Mouse (Mus musculus): ENCODE results near the gene Pla2g2f. TPM values are rescaled to one million over a fixed set of nuclear protein-coding genes. Genes with fewer than 3 reads are reported as not detected.

Pla2g2f gene
- polyA plus RNA-seq, 2 experiments from 2014 or later = not detected

DNA sequence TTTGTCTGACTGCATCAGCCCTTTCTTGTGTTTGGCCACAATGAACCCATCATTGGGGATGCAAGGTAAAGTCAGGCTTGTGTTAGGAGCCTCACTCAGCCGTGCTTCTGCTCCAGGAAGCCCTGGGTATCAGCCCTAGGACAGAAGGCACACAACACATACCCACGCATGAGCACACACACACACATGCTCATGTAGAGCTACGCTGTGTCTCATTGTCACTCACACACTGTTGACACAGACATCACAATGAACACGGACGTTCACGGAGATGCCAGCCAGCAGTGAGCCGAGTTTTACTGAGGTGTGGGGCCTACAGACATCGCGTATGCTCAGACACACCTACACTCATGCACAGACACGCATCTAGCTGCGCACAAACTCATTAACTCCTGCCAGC, 1.4 kb downstream of the Pla2g2f start:
- no peak for ATAC-seq

DNA sequence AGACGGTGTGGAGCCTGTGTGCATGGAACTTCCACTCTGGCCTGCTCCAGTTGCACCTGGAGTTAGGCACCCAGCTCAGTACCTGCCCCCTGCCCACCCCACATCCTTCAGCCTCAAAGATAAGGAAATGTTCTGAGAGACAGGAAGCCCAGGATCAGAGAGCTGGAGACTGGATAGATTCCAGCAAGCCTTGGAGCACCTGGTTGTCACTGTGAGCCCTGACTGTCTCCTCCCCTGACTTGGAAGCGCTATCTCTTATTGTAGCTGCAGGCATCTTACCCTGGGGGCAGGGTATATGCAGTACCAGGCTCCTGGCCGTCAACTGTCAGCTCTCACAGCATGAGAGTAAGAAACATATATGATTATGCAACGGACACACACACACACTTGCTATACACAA, 2.0 kb downstream of the Pla2g2f start:
- ATAC-seq = no peak

DNA sequence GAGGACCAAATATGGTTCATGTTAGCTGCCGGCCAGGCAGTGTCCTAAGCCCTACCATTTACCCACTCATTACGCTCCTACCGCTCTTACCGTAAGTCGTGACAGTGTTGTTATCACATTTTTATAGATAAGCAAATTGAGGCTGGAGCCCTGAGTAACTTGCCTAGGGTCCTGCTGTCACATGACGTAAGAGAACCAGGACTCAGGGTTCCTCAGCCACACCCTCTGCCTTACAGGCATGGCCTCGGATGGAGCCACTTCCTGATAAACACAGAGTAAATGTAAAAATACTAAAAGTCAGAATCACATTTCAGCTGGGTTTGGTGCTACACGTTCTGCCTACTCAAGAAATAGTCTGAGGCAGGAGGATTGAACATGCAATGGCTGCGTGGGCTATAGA, 3.0 kb downstream of the Pla2g2f start:
- ATAC-seq = no peak

DNA sequence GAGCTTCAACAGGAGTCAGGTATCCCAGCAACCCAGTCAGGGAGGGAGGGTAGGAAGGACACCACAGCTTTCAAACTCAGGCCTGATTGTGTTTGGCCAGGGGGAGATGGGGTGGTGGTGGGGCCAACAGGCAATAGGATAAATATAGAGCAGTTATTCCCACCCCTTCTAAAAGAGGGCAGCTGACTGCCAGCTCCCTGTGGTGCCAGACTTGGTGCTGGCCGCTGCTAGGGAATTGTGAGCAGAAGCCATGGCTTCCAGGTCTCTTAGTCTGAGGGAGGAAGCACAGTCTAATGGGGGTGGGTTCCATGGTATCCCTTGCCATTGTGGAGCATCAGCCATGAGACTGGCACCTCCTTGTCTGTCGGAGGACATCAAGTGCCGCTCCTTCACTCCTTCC, 3.8 kb downstream of the Pla2g2f start:
- no peak for ATAC-seq

DNA sequence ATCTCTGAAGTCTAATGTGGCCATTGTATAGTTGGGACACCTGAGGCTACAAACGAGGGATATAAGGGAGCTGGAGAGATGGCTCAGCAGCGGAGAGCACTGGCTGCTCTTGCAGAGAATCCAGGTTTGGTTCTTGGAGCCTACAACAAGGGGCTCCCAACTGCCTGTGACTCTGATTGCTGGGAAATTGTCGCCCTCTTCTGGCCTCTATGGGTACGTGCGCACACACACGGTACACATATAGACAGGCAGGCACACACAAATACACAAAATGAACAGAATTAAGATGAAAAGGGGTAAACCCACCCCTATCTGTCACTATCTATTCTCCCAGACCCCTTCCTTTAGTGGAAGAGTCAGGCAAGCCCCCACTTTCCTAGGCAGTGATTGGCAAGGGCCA, 4.8 kb downstream of the Pla2g2f start:
- no peak for ATAC-seq

DNA sequence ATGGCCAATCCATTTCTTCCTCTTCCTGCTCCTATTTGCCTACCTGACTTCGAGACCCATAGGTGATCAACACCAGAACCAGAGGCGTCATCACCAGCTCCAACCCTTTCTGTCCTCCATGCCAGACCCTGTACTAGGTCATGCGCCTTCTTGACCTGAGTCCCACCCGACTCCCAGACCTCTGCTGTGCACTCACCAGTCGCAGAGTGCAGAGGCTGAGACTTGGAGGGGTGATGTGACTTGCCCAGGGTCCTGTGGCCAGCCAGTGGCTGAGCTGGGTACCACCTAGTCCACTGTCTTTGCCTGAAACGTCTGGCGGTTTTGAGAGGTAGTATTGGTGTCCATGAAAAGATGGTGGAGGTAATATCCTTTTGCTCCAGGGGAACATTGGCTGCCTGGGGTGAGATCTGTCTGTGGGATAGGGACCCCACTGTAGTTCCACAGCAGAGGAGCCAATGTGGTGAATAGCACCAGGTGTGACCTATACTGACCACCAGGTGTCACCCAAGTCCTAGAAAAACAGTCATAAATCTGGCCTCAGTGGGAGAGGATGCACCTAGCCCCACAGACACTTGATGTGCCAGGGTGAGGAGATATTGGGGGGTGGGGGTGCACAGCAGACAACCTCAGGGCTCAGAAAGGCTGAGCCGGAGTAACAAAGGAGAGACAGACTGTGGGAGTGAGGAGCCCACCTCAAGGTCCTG, 8.9 kb downstream of the Pla2g2f start:
- ATAC-seq = no peak

DNA sequence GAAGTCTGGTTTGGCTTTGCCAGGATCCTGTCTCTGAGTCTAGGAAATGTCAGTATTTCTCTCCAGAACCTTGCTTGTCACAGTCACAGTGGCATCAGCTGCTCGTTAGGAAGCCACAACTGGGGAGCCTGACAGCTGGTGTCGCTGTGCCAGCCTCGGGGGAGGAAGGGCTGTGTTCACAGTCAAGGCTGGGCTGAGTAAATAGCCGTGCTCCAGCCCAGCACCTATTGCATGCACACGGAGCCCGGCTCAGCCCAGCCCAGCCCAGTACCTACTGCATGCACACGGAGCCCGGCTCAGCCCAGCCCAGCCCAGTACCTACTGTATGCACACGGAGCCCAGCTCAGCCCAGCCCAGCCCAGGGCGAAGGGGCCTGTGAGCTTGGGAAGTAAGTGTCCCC, 9.6 kb downstream of the Pla2g2f start:
- ATAC-seq = no peak

DNA sequence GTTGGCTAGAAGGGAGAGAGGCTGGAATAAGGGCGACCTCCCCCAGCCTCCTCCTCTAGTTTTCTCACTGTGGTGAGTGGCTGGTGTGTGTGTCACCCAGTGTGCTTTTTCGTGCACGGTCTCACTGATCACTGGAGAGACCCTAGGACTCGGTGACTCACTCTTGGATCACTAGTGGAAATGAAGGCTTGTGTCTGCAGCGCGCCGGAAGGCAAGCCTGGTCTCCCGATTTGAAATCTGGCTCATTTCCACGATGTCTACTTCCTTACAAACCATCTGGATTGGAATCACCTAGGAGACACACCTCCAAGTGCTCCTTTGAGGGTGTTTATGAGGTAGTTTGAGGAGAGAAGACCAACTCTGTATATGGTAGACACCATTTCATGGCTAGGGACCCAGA, 10.6 kb downstream of the Pla2g2f start:
- ATAC-seq = no peak

DNA sequence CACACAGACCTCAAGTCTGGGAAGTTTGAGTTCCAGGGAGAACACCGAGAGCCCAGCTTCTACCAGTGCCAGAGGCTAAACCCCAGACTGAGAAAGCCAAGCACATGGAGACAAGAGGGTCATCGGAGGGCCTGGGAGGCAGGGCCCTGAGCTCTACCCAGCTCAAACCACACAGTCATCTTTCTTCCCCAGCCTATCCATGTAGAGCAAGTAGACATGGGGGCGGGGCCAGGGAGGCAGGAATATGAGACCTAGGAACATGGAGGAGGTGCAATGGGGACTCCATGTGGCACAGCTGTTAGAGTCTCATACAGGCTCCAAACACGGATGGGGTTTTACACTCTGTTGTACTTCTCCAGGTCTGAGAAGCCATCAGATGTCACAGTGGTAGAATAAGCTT, 11.5 kb downstream of the Pla2g2f start:
- ATAC-seq = no peak

DNA sequence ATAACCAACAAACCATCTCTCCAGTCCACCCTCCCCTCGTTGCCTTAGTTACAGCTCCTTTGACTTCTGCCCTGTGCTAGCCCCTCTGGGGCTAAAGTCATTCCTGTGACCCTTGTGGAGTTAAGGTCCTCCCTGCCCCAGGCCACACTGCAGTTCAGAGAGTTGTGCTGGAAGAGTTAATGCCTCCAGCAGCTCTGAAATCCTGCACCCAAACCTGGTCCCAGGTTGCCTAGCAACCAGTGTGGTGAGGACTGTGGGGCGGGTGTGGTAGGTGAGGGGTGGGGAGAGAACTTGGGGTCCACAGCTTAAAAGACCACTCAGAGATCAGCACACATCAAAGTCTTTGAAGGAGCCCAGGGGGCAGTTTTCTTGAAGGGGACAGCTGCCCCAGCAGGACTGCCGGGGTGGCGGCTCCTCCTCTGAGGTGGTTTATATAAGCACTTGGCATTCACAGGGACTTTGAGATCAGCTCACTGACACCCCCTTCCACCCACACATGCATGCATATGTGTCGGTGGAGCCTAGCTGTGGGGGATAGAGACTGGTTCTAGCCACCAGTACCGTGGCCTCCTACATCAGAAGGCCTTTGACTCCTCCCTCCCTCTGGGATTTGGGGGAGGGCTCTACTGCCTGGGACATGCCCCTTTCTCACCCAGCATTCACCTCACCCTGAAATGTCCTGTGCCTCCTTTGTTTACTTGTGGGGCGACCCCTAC, 18.1 kb downstream of the Pla2g2f start:
- no peak for ATAC-seq

DNA sequence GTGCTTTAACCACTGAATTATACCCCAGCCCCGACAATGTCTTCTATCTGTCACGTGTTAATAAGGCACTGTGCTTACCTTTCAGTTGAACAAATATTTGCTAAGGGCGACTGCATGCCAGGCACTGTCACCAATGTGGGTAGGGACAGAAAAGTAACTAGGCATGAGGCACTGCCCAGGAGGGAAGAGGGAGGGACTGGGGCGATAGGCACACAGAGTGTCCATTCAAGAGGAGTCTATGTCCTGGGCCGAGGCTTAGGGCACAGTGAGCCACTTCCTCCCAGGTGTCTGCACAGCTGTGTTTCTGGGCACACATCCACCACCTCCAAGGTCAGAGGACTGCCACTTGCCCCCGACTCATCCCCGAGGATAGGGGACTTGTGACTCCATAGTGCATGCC, 20.4 kb downstream of the Pla2g2f start, which contains the start of gene Ubxn10:
Ubxn10 (minus strand) TSS at position 137 of the 400 bp plus-strand sequence.
- no peak for ATAC-seq

DNA sequence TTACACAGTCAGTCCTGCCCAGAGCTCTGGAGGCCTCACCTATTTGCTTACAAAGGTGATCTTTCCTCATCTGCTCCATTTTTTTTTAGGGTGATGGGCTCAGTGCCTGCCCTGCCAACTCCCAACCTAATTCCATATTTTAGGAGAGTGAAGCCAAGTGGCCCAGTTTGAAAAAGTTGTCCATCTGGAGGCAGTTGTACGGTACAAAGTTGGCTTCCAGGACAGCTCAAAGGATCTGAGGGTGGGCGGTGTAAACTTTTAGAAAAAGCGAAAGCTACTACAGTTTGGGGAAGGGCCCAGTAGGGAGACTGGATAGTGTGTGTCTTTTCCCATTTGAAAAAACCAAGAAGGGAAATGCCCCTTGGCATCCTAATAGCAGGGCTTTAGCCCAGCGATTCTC, 22.6 kb downstream of the Pla2g2f start:
- no peak for ATAC-seq

DNA sequence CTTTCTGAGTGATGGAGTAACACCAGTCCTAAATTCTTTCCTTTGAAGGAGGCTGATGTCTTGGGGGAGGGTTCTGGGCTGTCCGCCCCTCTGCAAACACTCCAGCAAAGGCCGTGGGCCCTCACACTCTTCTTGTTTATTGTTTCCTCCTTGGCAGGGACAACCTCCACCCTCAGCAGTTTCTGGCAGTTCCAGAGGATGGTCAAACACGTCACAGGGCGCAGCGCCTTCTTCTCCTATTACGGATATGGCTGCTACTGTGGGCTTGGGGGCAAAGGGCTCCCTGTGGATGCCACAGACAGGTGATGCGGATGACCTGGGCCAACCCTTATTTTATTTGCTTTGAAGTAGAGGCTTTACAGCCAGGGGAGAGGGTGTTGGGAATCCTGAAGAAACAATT, 23.3 kb downstream of the Pla2g2f start:
- ATAC-seq = no peak

DNA sequence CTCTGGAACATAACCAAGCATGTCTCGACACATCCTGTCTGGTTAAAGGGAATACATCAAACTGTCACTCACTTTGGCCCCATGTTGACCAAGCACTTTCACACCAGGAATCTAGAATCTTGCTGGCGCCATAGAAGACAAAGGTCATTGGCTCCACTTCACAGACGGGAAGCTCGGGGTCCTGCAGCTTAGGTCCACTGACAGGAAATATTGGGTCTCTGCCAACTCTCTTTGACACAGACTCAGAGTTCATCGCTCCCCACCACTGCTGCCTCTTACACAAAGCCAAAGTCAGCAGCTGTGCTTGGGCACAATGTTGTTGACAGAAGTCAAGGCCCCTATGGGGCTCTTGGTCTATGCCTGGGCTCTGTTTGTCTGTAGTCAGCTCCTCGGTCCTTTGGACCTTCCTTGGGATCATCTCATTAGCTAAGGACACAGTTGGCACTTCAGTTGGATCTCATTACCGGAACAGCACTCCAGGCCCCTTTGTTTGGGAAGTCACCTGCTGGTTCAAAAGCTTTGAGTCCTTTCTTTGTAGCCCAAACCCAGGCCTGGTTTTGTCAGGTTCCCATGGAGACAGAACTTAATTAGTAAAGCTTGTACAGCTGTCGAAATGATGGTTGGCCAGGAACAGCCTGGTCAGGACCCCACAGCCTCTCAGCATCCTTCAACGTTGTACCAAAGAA, 28.3 kb downstream of the Pla2g2f start:
- no peak for ATAC-seq

DNA sequence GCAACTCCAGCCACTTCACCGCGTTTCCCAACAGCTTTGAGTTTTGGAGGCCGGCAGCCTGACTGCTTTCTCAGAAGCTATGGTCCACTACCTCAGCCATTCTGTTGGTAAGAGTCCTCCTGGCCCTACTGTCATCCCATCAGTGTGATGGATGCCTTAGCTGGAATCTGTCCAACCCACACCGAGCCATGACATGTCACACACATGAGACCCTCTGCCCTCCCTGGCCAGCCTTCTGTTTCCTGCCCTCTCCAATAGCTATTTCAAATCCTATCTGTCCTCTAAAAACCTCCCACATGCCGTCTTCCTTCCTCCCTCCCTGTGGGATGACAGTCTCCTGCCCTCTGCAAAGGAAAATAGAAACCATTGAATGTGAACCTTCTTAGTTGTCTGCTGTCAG, 31.7 kb downstream of the Pla2g2f start:
- ATAC-seq = no peak

DNA sequence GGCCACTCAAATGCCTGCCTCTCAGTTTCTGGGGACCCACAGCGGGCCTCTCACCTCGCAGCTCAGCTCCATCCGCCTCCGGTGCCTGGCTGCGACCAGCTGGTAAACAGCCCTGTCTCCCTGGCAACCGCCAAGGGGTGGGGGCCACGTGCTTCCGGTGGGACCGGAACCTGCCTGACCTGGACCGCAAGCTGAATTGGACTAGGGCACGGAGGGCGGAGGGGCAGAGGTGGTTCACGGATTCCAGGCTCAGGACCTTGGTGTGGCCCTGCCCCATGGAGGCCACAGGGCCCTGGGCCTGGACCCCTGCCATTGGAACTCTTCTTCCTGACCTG, 32.3 kb downstream of the Pla2g2f start:
- peak; percentile 56 for ATAC-seq

DNA sequence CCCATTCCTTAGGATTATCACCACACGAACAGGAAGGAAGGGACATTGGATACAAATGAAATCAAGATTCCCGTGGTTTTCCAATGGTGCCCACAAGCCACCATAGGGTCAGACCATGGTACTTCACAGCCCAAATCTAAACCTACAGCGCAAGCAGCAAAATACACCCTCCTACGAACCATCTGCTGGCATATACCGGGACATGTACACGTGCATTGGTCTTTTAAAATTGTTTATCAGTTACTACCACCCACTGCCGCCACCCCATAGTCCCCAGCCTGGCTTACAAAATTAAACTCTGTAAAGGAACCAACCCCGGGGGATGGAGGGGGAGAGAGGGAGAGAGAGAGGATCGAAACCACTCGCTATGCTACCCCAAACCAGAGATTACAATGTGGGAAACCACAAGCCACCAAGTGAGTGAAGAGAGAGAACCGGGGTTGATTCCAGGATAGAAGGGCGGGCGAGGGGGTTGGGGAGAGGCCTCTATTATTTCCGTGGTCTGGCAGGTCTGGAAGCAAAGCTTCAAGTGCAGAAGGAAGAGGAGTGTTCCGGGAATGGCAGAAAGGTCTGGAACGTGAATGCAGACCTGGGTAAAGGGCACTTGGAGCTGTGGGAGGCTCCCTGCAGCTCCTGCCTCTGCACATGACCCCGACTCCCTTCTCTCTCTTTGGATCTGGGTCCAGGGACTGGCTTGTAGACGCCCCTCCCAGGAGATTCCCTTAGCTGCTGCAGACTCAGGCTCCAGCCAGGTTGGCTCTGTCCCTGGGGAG, 32.9 kb downstream of the Pla2g2f start, which contains the start of gene Pla2g2c:
Pla2g2c (plus strand) TSS at position 439 of the 773 bp plus-strand sequence.
- ATAC-seq = no peak

DNA sequence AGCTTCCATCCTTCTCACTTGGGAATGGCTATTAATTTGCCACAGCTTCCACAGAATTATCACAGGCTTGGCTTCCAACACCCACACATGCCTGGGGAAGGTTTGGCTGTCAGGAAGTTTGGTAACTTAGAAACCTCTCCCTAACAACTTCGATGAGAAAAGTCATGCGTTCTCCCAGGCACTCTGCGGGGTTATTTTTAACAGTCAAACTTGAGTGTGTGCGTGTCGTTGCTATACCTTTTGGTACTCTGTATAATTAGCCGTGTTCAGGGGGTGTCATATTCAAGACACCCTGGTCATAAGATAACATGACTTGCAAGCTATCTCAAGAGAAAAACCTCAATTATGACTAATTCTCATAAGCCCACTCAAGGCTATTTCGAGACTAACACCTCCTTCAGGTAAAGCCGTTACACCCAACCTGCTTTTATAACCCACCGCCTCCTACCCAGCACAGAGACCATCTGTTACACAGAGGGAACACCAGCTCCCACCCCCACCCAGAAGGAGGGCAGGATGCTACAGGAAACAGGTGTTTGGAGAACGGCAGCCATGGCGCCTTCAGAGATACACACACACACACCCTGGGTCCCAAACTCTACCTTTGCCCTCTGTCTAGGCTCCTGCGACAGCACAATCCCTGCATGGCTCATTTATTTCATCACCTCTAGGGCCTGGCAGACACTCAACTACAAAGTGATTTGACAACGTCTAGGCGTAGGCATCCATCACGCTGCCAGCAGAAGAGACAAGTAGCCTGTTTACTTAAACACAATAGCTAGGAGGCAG, 33.7 kb downstream of the Pla2g2f start:
- no peak for ATAC-seq

DNA sequence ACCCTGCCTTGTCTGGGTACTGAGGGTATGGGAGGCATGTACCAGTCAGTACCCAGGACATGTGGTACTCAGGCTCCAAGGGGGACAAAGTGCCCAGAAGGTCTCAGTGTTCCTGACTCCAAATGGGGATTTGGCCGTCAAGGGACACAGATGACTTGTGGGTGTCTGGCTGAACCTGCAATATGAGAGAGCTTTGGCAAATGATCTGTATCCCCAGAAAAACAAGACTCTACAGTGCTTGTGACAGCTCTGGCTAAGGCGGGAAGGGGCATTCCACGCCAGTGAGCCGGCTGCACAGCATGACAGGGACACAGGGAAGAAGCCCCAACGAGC, 38.2 kb downstream of the Pla2g2f start:
- no peak for ATAC-seq

DNA sequence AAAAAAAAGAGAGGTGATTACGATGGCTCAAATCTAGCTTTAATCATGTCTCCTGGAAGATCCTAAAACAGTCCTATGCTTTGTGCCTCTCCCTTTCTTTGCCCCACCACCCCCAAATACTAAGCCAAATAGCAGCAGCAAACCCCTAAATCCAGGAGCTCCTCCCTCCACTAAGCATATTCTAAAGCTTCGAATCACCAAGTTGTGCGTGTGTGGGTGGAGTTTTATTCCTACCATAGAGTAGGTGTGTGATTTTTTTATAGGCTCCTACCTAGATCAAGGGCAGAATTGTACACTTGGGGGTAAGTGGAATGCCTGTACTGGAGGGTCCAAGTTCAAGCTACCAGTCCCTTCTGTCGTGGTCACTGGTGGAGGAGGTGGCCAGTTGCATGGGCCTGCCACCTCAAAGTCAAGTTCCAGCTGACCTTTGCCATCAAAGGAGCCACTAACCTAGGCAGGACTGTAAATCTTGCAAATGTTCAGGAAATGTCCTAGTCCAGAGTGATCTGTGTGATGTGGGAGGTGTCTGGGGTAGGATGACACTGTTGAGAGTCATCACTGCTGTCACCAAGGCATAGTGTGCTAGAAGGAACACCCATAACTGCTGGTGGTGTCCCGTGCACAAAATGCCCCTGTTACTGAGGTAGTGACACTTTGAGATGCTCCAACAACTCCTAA, 38.7 kb downstream of the Pla2g2f start:
- ATAC-seq = no peak

DNA sequence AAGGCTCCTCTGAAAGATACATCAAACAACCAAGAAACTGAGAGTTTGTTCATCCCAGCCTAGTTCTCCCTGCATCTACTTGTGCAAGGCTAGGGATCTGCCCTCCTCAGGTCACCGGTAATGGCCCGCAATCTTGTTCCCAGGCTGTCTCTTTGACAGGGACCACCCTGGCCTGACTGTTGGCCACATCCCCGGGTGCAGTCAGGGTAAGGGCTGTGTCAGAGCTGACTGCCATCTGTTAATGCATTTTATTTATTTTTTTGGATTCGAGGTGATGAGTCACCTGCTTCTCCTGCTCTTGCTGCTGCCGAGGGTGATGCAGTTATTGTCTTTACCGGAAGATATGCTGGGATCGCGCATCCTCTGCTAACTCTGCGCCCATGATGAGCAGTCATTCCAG, 40.7 kb downstream of the Pla2g2f start:
- ATAC-seq = no peak

DNA sequence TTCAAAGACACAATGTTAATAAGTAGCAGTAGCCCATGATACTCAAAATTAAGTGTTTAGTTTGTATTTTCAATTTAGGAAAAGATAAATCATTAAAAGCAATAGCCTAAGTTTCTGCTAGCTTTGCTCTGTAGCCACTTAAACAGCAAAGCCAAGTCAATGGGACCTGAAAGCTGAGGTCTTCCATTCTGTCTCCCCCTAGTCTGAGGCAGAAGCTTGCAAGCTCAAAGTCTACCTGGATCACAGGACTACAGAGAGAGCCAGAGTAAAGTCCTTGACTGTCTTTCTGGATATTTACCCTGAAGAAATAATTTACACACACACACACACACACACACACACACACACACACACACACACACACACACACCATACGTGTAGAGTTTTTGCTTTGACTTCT, 43.2 kb downstream of the Pla2g2f start:
- ATAC-seq = no peak

Measured in CD4-positive, CD25-positive, alpha-beta regulatory T cell, adult 4 months (primary cell).